Mouse (Mus musculus) liver, embryonic 14.5 days (tissue): ENCODE data around the gene Haus3. TPM values are rescaled to one million over a fixed set of nuclear protein-coding genes. Genes with fewer than 3 reads are reported as not detected.

Source experiments
- ATAC-seq: fragments of 200-750 bp; cut with Nextera tagmentation; 2 replicates; pipeline ENCODE4 v1.8.0; 2017; ENCODE audit warnings: moderate number of reproducible peaks, mild to moderate bottlenecking, moderate library complexity; ENCODE audit not compliant: insufficient read depth
- DNase-seq, 3 experiments: peaks; one replicate each; pipeline ENCODE4 v3.0.0-alpha.2; 2012 to 2013; ENCODE audit warnings: low read depth in 3 of 3, low spot score in 3 of 3
- H3K27ac ChIP-seq: fragments of 300-500 bp; sonication (generic); 2 replicates; pipeline ENCODE4 v1.5.1; 2014; ENCODE audit warnings: moderate library complexity, mild to moderate bottlenecking, control low read depth, inconsistent platforms
- H3K27me3 ChIP-seq: fragments of 300-500 bp; sonication (generic); 2 replicates; pipeline ENCODE4 v1.6.1; 2014; ENCODE audit warnings: mild to moderate bottlenecking, low read length, moderate library complexity; ENCODE audit not compliant: control insufficient read depth, insufficient read depth
- H3K36me3 ChIP-seq: fragments of 300-500 bp; sonication (generic); replicated peaks from 2 replicates; pipeline ENCODE4 v1.6.1; 2014; ENCODE audit warnings: low read depth; ENCODE audit not compliant: control insufficient read depth, insufficient read depth
- H3K4me1 ChIP-seq, 2 experiments: fragments of 200-500 bp in 1 of 2; fragments of 300-500 bp in 1 of 2; sonication (generic) in 1 of 2; replicated peaks; 2 replicates each; pipeline ENCODE4 v1.6.1; 2012 to 2014; ENCODE audit warnings: antibody characterized with exemption in 1 of 2, inconsistent platforms in 1 of 2, low read length in 1 of 2; ENCODE audit not compliant: control insufficient read depth in 2 of 2, insufficient read depth in 2 of 2
- H3K4me2 ChIP-seq: fragments of 300-500 bp; sonication (generic); 2 replicates; pipeline ENCODE4 v1.6.1; 2014; ENCODE audit warnings: low read depth, mild to moderate bottlenecking, control low read depth, moderate library complexity
- H3K4me3 ChIP-seq, 2 experiments: fragments of 200-500 bp in 1 of 2; fragments of 300-500 bp in 1 of 2; sonication (generic) in 1 of 2; 2 replicates each; pipeline ENCODE4 v1.5.1; 2012 to 2014; ENCODE audit warnings: low read depth in 2 of 2, low read length in 2 of 2, mild to moderate bottlenecking in 2 of 2, control low read depth in 1 of 2, inconsistent platforms in 1 of 2, moderate library complexity in 1 of 2; ENCODE audit not compliant: insufficient read depth in 1 of 2
- H3K9ac ChIP-seq: fragments of 300-500 bp; sonication (generic); replicated peaks from 2 replicates; pipeline ENCODE4 v1.6.1; 2014; ENCODE audit warnings: mild to moderate bottlenecking, control low read depth, moderate library complexity
- H3K9me3 ChIP-seq: fragments of 300-500 bp; sonication (generic); 2 replicates; pipeline ENCODE4 v1.6.1; 2016; ENCODE audit warnings: low read length, mixed read lengths; ENCODE audit not compliant: control insufficient read depth
- CTCF ChIP-seq: IDR thresholded peaks from 2 replicates; pipeline ENCODE4 v1.5.1; 2016; ENCODE audit warnings: antibody characterized with exemption, low read depth, control low read depth
- EP300 ChIP-seq: IDR thresholded peaks from 2 replicates; pipeline ENCODE4 v1.6.1; 2016; ENCODE audit warnings: antibody characterized with exemption, low read depth
- WGBS: fragments of 180-500 bp; shearing (Covaris S2); extraction: QIAGEN DNeasy Blood & Tissue Kit; methylation state at CpG from one replicate; pipeline ENCODE4 v1.1.7; 2014; ENCODE audit not compliant: insufficient replicate concordance; 5-methylcytosine and 5-hydroxymethylcytosine counted together
- polyA plus RNA-seq, 2 experiments: library from polyadenylated mRNA; depleted of rRNA in 1 of 2; stranded (reverse) in 1 of 2; unstranded in 1 of 2; fragments of >200 nt; fragmentation: Nextera tagmentation in 1 of 2; extraction: Ambion mirVana in 1 of 2; gene quantifications; 2 replicates each; pipeline versions ENCODE4 v1.2.1 to v1.2.3; 2012 to 2014

The Haus3 gene
- polyA plus RNA-seq, 2 experiments: 9.3 to 21.7 TPM

DNA sequence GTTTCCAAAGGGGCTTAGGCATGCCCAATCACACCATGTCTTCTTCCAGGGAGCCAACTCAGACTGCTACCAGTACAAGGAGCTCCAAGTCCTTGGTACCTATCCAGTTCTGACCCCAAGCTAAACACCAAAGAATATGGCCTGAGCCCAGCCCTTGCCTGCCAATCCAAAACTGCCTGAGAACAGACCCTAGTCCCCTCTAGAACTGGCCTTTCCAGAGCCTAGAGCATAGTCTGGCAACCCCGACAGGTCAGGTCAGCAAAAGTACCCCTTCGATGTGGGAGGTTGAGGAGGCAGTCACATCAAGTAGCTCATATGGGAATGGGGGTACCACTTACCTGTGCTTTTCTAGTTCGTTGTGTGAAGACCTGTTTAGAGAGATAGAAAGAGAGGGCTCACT is 14.6 kb upstream of the Haus3 start:
- no peak overlapping the region for H3K4me2 ChIP-seq
- TF ChIP-seq EP300 (no peak), CTCF (no peak)
- no peak for ATAC-seq
- no peak overlapping the region for H3K27ac ChIP-seq
- H3K9ac ChIP-seq: no peak overlapping the region
- no peak overlapping the region for H3K4me3 ChIP-seq
- no peaks in the 10 kb centered on the region for H3K36me3 ChIP-seq
- H3K4me1 ChIP-seq: peaks cover 7 to 9% of the 10 kb centered on the region in 2 experiments
- H3K9me3 ChIP-seq: no peaks in the 10 kb centered on the region
- no peak for DNase-seq
- no peaks in the 10 kb centered on the region for H3K27me3 ChIP-seq
- WGBS: 66% methylated on average over 3 of the region's 3 CpGs

GRCm38 (mm10) chr5:34183156-34183880 is 14.0 kb upstream of the Haus3 start:
- ATAC-seq (no peak), DNase-seq (no peak)
- Histone ChIP-seq H3K4me3 (no peak overlapping the region), H3K27ac (no peak overlapping the region), H3K4me2 (no peak overlapping the region), H3K36me3 (no peaks in the 10 kb centered on the region), H3K27me3 (no peaks in the 10 kb centered on the region), H3K9me3 (no peaks in the 10 kb centered on the region), H3K4me1 (peaks cover 3 to 6% of the 10 kb centered on the region in 2 experiments), H3K9ac (no peak overlapping the region)
- no peak for TF ChIP-seq EP300
- WGBS: 77% methylated on average over 5 of the region's 5 CpGs

- no peak for DNase-seq
- no peak for ATAC-seq
- Histone ChIP-seq H3K4me1 (peaks cover 2 to 5% of the 10 kb centered on the region in 2 experiments; a peak in 3 of 4 replicates), H3K9ac (no peak overlapping the region), H3K36me3 (no peaks in the 10 kb centered on the region), H3K4me2 (no peak overlapping the region), H3K9me3 (no peaks in the 10 kb centered on the region), H3K27me3 (no peaks in the 10 kb centered on the region), H3K27ac (no peak overlapping the region), H3K4me3 (no peak overlapping the region)
- 52% methylated on average over 3 of the region's 3 CpGs for WGBS
- TF ChIP-seq EP300 (no peak), CTCF (no peak)
Measured at GRCm38 (mm10) chr5:34182486-34182885, 13.2 kb upstream of the Haus3 start.

DNA sequence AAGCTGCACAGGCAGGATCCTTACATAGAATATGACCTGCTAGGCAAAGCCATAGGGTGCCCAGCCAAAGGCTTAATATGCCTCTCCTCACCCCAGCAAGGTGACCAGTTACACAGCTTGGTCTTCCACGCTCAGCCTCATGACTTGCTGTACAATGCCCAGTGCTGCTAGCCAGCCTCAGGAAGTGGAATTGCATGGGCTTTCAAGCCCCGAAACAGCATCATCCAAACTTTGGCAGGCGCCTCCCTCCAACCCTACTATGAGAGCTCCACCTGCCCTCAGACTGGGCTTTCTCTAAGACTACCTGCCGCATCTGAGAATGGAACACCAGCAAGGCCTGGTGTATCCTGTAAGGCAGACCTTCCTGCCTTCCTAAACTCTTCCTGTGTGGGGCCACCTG is 8.5 kb upstream of the Haus3 start:
- no peak for ATAC-seq
- Histone ChIP-seq H3K27me3 (no peaks in the 10 kb centered on the region), H3K4me3 (no peak overlapping the region), H3K36me3 (no peaks in the 10 kb centered on the region), H3K4me1 (no peaks in the 10 kb centered on the region), H3K4me2 (no peak overlapping the region), H3K9ac (no peak overlapping the region), H3K9me3 (no peaks in the 10 kb centered on the region), H3K27ac (no peak overlapping the region)
- 68% methylated on average over 4 of the region's 4 CpGs for WGBS
- TF ChIP-seq CTCF: no peak
- DNase-seq: no peak

GRCm38 (mm10) chr5:34177091-34177490 is 7.8 kb upstream of the Haus3 start:
- Histone ChIP-seq H3K27ac (no peak overlapping the region), H3K9ac (no peak overlapping the region), H3K27me3 (no peaks in the 10 kb centered on the region), H3K4me2 (no peak overlapping the region), H3K4me3 (no peak overlapping the region), H3K9me3 (no peaks in the 10 kb centered on the region), H3K36me3 (no peaks in the 10 kb centered on the region), H3K4me1 (no peaks in the 10 kb centered on the region)
- no peak for DNase-seq
- 92% methylated on average over 2 of the region's 2 CpGs for WGBS
- no peak for ATAC-seq
- no peak for TF ChIP-seq CTCF
- no peak for TF ChIP-seq EP300
